Mouse (Mus musculus) left cerebral cortex, adult 18-20 months (tissue): Measurements from ENCODE around the gene Spns2. TPM values are rescaled to one million over a fixed set of nuclear protein-coding genes. Genes with fewer than 3 reads are reported as not detected.
"Not testable (repeated sequence)": the region's sequence is repeated elsewhere in the genome, so short reads cannot be mapped to it uniquely, and the experiment has no call there.

Source experiments
- DNase-seq, 2 experiments: peaks; one replicate each; pipeline ENCODE4 v3.0.0; 2021 to 2022; ENCODE audit warnings: low spot score in 2 of 2, mixed read lengths in 1 of 2
- total RNA-seq, 2 experiments: library from RNA; stranded (reverse); gene quantifications; 2 replicates each; pipeline ENCODE4 v1.2.3; 2021

The Spns2 gene
- total RNA-seq, 2 experiments from 2014 or later = 53.7 to 55.4 TPM

DNA sequence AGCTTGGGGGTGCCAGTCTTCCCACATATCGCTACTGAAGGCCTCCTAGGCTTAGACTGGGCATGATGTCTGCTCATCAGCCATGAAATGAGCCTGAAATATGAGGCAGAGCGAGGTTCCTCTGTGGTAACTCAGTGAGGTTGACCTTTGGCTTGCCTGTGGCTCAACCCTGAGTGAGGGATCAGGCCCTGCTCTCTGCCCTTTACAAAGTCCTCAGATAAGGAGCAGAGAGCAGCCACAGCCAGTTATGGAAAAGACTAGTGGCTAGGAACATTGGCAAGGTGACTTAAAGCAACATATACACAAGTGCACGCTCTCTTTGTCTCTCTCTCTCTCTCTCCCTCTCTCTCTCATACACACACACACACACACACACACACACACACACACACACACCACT lies 14.8 kb downstream of the Spns2 start:
- DNase-seq = no peak

- DNase-seq = no peak
Observed at GRCm38 (mm10) chr11:72473540-72473939, 16.2 kb downstream of the Spns2 start.

GRCm38 (mm10) chr11:72471381-72471780 lies 18.3 kb downstream of the Spns2 start:
- no peak for DNase-seq

- no peak for DNase-seq
Observed at GRCm38 (mm10) chr11:72470004-72470403, 19.7 kb downstream of the Spns2 start.

DNA sequence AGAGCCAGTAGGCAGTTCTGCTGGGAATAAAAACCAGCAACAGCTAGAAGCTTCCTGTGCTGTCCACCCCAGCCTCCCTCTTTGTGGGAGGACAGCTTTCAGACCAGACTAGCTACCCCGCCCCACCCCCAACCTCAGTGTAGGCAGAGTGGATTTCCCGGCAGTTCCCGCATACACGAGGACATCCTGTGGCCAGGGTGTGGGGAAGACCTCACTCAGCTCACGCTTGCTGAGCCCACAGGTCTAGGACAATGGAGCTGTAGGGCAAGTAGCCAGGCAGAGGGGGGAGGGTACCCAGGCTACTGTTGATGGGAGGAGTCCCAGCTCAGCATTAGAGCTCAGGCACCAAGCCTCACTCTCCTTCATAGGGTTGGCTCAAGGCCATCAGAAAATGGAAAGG lies 20.5 kb downstream of the Spns2 start:
- DNase-seq = peak; percentile 39 to 45

DNA sequence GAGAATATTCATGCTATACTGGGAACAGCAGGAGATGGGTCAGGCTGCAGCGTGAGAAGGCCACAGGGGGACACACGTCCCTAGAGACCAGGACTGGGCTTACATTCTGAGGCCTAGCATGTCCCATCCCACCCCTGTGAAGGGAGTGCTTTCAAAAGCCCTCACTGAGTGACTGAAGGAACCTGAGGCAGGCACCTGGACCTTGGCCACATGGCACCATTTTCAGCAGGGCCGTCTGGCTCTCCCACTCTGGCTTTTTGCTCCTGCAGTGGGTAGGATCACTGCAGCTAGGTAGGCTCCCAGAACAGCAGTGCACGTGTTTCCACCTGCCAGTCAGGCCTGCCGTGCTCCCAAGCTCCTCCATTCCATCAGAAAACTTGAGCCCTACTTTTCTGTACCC lies 21.2 kb downstream of the Spns2 start:
- DNase-seq = no peak

DNA sequence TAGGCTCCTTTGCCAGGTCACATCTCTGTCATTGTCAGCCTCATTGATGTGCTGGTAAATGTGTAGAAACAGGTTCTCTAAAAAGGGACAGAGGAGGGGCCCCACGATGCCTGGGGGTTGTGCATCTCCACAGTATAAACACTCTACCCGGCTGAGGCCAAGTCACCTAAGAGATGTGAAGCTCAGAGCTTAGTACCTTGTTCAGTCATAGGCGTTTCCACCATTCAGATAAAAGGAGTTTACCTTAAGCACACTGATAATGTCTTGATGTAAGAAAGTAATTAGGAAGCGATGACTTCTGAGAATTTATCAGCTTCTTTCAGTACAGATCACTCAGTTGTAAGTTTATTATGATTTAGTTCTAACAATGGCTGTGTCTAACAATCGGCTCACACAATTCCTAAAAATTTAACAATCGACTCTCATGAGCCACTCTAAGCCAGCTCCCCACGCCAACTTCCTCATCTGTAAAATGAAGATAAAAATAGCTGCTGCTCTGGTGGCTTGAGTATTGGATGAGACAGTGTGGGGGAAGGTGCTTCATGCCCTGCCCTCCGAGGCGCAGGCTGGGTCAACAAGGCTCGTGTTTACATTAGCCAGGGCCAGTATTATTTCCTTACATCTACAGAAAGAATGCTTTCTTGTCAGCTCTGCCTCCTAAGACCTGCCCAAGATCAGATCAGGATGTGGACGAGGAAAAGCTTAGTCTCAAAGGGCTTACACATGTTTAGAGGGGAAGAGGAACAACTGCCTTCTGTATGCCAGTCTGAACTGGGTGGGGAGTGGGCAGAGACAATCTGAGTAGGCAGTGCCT lies 22.8 kb downstream of the Spns2 start:
- DNase-seq = no peak

DNA sequence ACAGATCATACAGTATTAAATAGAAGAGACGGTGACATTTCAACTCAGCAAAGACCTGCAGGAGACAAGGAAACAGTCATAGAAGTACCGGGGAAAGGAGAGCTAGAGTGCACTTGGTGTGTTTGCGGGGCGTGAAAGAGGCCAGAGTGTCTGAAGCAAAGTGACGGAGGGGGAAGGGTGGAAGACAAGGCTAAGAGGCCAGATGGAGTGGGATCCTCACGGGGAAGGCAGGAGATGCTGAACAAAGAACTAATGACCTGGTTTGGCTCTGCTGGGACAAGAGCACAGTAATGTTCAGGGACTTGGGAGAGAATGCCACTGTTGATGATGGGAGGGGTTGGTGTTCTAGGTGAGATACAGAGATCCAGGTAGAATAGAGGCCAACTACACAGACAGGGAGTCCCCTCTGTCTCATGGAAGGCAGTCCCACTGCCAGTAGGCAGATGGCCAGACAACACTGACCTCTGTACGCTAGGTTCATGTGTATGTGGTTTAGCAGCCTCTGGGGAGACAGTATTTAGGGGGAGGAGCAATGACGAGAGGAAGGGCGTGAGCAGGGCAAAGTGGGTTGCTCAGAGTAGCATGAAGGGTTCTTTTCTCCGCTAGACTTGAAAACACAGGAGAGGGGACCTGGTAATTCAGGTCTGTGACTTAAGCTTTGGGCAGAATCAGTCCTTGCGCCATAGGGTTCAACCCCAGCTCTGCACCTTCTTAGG lies 23.6 kb downstream of the Spns2 start:
- DNase-seq = no peak

DNA sequence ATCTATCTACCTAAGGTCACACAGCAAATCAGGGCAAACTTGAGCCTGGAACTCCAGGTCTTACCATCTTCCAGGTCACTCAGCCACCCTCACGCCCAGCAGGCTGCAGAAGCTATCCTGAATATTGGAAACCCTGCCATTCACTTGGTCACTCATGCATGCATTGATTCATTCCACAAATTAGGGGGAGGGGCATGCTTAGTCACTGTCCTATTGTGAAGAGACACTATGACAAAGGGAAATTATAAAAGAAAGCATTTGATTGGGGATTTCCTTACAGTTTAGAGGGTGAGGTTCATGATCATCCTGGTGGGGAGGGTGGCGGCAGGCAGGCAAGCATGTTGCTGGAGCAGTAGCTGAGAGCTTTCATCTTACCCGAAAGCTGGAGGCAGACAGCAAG lies 24.9 kb downstream of the Spns2 start:
- no peak for DNase-seq

- no peak for DNase-seq
Observed at GRCm38 (mm10) chr11:72461500-72461981, 28.2 kb downstream of the Spns2 start.

- no peak for DNase-seq
Observed at GRCm38 (mm10) chr11:72458502-72458901, 31.2 kb downstream of the Spns2 start.

GRCm38 (mm10) chr11:72457995-72458496 lies 31.7 kb downstream of the Spns2 start:
- DNase-seq = no peak

GRCm38 (mm10) chr11:72455694-72456093 lies 34.0 kb downstream of the Spns2 start:
- DNase-seq = peak; percentile 44 to 47

- no peak for DNase-seq
Observed at GRCm38 (mm10) chr11:72453105-72453953, 36.4 kb downstream of the Spns2 start.

DNA sequence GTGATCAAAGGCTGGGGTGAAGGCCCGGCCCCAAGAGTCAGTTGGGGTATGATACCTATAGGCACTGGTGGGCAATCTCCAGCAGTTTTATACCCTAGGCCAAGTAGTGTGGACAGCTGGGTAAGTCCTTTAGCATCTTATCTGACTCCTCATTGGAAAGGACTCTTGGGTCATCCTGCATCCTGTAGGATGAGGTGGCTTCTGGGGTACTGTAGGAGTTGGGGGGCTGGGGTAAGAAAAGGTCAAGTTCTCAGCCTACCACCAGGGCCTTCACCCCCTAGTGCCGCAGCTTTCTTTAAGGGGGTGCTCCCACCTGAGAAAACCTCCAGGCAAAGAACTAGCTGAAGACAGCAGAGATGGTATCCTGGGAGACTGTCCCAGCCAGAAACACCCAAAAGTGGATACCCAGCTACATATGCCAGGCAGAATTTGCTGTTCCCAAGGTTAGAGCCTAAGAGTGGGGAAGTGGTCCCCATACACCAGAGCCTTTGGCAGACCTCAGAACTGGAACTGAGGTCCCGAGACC lies 37.5 kb downstream of the Spns2 start:
- DNase-seq = no peak

DNA sequence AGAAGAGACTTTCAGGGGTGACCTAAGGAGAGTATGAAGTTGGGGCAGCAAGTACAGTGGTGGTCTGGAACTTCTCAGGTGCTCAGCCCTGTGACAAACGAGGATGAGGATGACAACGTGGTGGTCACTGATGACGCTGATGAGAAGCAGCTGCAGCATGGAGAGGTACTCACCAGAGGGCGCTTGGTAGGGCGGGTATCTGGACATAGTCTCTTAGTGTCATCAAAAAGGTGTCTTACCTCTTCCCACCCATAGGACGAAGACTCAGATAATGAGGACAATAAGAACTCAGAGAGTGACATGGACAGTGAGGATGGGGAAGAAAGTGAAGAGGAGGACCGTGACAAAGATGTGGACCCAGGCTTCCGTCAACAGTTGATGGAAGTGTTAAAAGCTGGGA lies 42.2 kb downstream of the Spns2 start:
- DNase-seq = no peak

DNA sequence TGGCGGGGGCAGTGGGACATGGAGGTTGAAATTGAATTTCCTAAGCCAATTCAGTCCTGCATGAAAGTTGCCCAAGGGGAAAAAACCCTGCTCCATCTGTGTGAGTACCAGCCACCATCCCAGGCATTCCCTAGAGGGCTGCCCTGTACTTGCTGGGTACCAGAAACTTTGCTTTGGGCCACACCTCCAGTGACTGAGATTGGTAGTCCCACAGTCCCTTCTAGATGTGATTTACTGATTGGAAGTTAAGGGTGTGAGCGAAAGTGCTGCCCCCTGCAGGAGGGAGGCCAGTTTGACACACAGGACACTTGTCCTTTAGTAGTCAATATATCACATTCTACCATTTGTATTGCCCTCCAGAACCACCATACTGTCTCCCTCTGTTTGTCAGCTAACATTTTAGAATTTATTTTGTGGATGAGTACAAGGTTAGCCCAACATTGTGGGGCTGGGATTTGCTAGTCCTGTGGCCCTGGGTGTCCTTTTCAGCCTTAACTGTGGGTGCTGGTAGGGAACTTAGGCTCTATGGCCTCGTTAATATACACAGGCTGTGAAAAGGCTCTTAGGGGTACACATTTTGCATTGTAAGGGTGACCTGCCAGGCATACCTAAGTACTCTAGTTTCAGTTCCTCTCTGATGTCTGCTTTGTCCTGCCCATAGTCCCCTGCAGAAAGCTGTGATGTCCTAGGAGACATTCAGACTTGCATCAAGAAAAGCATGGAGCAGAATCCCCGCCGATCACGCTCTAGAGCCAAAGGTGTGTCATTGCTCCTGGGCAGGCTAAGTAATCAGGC lies 43.2 kb downstream of the Spns2 start:
- DNase-seq = no peak

DNA sequence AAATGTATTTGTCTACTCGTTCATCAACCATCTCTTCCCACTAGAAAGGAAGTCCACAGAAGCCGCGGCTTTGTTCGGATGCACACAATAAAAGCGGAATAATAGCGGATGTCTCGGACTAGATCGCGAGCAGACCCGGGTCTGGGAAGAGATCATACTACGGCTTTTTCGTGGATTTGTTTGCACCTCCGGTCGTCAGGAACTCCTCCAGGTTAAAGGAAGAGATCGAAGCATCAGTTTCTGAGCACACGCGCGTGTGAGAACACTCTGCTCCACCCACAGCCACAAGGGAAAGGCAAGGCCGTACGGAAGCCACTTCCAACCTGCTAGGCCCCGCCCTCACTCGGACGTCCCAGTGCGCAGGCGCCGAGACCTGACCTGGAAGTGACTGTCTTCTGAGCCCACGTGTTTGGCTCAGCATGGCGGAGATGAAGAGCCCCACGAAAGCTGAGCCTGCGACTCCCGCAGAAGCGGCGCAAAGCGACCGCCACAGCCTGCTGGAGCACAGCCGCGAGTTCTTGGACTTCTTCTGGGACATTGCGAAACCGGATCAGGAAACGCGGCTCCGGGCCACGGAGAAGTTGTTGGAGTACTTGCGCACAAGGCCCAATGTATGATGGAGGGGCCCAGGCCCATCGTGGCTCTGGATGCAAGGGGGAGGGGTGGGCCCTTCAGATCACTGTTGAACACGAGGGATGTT lies 48.6 kb downstream of the Spns2 start, which contains the start of gene Mybbp1a:
TSS of gene Mybbp1a (plus strand) at position 391 of the 700 bp plus-strand sequence.
- DNase-seq = peak; percentile 98 to 99

DNA sequence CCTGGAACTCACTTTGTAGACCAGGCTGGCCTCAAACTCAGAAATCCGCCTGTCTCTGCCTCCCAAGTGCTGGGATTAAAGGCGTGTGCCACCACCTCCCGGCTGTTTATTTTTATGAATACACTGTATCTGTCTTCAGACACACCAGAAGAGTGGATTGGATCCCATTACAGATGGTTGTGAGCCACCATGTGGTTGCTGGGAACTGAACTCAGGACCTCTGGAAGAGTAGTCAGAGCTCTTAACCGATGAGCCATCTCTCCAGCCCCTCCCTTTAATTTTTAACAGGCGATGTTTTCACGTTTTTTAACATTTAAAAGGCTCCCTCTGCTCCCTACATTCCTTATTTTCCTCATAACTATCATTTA lies 49.1 kb downstream of the Spns2 start:
- not testable (repeated sequence) for DNase-seq

- DNase-seq = no peak
Observed at GRCm38 (mm10) chr11:72438411-72438810, 51.3 kb downstream of the Spns2 start.
